Mouse (Mus musculus) testis, postnatal 14 days (tissue): ENCODE data around the gene Ldb3.

ENCODE experiments used
- DNase-seq: peaks from one replicate; pipeline ENCODE4 v3.0.0; 2021; ENCODE audit warnings: low spot score

Gene Ldb3

DNA sequence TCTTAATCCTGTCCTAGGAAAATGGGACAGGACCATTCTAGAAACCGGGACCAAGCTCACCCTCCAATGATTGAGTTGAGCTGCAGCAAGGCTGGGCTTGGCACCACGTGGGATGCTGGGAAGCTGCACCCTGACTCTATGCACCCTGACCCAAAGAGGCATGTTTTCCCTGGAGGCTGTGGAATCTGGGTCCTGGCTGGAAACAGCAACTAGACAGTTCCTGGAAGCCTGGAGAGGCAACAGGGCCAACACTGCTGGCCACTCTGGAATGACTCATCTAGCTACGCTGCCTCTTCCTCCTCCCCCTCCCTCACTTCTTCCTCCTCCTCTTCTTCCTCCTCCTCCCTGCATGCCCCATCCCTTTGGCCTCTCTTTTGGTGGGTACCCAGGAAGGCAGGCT is 34.4 kb downstream of the Ldb3 start:
- no peak for DNase-seq

DNA sequence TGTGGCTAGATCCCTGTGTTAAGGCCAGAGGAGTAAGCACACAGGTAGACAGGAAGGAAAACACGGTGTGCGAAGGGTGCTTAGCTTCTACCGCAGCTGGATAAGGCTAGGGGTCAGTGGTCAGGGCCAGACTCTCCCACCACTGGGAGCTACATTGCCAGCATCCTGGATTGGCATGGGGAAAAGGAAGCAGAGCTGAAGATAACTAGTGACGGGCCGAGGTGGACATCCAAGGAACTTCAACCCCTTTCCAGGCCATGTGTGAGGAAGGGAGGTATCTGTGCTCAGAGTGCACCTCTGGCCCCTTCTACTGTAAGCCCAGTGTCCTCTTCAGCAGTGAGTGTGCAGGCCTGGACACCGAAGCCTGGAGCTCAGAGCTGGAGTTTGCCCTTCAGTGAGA is 35.0 kb downstream of the Ldb3 start:
- DNase-seq, result no peak

DNA sequence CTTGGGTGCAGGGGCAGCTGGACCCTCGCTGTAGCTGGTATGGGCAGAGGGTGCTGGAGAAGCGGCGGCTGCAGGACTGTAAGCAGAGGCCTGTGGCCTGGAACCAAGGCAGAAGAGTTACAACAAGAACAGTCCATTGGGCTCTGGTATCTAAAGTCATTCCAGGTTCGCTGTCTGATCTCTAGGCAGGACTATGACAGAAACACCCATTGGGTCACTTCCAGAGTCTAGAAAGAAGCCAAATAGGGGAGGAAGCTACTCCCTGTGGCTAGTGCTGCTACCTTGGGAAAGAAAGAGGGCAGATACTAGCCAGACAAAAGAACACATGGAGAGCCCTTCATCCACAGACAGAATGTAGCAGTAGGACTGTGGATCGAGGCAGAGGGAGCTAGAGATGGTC is 36.3 kb downstream of the Ldb3 start:
- DNase-seq, result no peak

DNA sequence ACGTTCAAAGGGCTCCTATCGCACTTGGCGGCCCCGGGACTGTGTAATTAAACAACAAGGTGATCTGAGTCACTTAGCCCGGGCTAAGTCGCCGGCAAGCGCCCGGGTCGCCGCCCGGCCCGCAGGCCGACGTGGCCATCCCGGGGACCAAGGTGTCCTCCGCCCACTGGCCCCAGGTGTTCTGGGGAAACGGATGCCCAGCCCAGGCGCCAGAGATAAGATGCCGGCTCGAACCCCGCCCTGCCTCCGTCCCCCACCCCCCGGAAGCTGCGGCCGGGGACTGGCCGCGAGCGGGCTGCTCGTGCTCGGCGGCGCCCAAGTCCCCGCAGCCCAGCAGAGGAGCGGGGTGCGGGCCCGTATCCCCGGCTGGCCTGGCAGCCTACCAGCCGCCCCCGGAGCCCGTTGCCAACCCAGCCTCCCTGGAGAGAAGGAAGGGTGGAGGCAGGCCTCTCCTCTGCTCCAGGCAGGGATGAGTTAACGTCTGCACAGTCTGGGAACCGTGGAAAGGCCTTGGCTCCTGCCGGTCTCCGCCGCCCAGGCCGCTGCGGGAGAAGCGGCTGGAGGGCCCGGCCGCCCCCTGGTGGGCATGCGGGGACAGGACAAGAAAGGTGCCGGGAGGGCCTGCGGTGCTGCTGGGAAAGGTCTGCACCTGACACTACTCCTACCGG is 39.3 kb downstream of the Ldb3 start:
- peak; percentile 83 for DNase-seq

DNA sequence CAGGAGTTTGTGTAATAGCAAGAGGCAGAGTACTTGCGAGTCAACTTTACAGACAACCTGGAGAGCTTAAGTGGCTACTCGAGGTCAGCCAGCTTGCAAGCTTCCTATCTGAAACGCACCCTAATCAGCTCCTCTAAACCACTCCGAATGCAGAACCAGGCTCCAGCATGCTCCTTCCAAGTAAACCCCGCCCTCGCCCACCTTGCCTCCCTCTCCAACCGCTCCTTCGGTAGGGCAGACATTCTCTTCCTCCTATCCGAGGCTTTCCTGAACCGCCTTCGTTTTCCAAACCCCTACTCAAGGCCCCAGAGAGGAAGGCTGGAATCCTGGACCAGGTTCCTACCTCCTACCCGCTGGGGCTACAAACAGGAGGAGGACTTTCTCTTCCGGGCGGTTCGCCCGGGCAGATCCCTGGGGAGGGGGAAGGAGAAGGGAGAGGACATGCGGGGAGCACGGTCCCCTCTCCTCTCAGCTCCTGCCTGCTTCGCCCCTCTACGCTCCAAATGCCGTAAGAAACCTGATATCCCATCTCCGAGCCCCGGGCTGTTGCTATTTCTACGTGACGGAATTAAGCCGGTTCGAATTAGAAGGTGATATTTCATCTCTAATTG is 40.0 kb downstream of the Ldb3 start:
- peak; percentile 66 for DNase-seq

DNA sequence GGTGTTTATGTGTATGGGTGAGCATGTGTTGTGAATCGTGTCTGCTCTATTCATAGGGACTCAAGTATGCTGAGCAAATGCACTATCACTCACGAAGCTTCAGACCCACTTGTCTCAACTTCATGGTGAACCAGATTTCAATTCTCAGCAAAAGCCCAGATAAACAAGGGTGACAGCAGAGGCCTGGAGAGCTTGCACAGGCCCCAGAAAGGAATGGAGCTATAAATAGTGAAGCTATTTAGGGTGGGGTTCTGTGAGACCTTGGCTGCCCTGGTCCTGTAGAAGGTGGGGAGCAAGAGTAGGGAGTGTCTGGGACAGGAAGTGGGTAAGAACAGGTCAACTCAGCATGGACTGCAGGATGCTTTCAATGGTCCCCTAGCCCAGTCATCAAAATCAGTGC is 43.9 kb downstream of the Ldb3 start:
- DNase-seq, result no peak

DNA sequence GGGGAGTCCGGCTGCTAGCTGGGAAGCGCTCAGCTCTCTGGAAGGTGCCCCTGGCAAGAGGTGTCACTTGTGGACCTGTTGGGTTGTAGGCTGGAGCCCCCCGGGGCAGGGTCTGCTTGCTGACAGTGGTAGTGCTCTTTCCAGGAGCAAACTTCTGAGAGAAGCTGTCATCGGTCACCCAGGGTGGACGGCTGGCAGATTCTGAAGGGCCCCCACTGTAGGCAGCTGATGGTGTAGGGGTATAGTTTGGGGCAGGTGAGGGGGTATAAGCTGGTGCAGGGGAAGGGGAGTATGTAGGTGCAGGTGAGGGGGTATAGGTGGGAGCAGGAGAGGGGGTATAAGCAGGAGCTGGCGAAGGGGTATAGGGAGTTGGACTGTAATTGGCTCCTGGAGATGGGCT is 44.5 kb downstream of the Ldb3 start:
- no peak for DNase-seq

DNA sequence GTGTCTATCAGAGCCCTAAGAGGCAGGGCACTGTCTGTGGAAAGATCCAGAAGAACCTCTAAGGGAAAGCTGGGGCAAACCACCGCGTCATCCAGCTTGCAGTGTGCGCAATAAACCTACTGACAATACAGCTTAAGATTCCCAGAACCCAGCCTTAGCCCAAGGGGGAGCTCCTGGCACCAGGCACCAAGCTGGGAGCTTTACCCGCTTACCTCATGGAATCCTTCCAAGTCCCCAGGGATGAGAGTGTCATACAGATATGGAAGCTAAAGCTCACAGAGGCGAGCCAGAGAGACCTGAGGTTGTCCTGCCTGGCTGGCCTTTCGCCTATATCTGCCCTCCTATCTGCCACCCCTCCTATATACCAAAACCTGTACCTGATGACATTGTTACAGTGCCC is 44.9 kb downstream of the Ldb3 start:
- no peak for DNase-seq

DNA sequence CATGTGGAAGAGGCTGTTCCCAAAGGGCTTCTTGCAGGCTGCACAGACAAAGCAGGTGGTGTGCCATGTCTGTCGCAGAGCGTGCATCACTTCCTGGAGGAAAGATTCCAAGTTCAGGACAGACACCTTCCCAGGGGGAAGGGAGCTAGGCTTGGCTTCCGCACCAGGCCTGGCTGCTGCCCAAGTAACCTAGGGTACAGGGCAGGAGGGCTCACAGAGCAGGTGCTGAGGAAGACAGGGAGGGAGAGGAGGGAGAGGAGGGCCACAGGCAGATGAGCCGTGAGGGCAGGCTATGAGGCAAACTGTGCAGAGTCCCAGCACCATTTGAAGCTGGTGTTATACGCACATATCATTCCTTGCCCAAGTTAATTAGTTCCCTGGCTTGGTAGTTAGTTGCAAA is 46.6 kb downstream of the Ldb3 start:
- no peak for DNase-seq

DNA sequence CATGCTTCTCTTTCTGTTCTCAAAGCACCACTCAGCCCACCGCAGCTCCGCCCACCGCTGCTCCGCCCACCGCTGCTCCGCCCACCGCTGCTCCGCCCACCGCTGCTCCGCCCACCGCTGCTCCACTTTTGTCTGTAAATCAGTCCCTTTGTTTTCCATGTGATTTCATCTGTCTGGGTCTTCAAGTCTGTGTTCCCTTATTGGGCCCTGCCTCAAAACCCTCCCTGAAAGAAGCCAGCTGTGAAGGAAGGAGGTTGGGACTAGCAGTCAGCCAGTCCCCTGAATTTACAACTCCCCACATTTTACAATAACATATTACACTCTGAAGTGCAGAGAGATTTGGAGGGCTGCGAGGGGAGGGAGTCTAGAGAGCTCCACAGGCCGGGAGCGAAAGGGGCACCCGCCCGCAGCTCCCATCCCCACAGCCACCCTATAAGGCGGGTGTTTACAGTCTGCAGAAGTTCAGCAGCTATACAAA is 47.8 kb downstream of the Ldb3 start:
- peak; percentile 66 for DNase-seq

DNA sequence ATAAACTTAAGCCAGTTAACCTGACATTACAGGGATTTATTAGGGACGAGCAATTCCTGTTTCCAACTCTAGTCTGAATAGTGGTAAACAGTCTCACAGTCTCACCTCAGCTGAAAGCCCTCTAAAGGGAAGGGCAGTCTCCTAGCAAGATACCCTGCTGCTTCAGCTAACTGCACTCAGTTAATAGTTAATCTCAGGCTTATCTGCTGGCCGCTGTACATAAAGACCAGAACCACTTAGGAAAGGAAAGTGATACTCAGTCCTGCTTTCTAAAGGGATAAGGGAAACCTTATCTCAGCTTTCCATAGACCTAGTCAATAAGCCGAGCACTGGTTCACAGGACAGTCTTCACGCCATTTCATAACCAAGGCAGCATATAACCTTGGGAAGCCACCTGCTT is 52.6 kb downstream of the Ldb3 start:
- DNase-seq, result no peak

DNA sequence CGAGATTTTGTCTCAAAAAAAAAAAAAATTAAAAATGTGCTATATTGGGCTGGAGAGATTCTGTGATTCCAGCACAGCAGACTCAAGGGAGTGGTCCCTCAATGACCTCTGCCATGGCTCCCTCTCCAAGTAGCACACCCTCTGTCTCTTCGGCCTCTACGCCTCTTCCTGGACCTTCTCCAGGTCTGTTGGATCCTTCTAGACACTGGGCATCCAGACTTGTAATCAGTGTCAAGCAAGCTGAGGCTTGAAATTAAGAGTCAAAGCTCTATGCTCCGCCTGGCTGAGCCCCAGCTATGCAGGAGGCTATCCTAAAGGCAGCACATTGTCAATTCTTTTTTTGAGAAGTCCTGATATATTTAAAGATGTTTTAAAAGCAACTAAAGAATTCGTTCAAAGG is 54.9 kb downstream of the Ldb3 start:
- DNase-seq, result no peak

DNA sequence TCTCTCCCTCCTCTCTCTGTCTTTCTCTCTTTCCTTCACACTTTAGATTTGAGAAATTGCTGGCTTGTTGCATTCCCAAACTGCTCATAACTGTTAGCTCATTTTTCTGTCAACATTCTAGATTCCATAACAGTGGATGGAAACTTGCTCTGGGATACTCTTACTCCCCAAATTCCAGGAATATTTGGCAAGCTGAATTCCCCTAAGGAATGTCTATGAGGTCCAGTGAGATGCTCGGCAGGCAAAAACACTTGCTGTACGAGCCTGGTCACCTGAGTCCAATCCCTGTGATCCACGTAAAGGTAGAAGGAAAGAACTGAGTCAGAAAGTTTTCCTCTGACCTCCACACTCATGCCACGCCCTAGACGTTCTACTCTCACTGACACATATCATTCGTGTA is 55.9 kb downstream of the Ldb3 start:
- no peak for DNase-seq

DNA sequence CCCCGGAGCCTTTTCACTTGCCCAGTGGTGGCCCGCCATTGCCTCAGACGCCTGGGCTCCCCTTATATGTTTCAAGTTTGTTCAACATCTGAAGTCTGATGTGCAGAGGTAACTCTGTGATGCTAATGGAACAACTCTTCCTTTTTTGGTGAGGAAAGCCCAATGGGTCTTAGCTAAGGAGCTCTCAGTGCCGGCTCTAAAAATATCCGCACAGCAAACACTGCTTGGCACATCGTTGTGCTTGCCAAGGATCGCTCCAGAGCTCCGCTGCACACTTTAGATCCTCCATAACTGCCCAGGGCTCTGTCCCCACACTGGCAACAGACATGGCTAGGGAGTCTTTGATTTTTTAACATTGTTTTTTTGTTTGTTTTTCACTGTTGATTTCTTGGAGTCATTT is 59.7 kb downstream of the Ldb3 start:
- DNase-seq, result no peak

DNA sequence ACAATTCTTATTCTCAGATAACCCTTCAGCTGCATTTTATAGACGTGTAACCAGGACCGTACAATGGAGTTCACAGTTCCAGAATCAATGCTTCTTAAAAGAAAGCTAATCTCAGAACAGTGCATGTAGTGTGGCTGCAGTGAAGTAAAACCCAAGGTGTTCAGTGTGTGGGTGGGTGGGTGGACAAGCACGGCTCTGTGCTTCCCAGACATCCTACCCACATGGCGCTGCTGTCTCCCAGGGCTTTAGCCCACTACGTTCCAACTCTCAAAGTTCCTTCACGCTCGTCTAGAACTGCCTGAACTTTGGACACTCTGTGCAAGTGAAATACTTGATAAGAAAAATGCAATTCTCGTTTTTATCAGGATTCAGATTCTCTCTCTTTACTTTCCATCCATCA is 65.8 kb downstream of the Ldb3 start, which contains the start of gene 9230112D13Rik:
Gene 9230112D13Rik, minus strand, starts transcription at position 101 of the 400 bp plus-strand sequence.
- DNase-seq, result no peak

DNA sequence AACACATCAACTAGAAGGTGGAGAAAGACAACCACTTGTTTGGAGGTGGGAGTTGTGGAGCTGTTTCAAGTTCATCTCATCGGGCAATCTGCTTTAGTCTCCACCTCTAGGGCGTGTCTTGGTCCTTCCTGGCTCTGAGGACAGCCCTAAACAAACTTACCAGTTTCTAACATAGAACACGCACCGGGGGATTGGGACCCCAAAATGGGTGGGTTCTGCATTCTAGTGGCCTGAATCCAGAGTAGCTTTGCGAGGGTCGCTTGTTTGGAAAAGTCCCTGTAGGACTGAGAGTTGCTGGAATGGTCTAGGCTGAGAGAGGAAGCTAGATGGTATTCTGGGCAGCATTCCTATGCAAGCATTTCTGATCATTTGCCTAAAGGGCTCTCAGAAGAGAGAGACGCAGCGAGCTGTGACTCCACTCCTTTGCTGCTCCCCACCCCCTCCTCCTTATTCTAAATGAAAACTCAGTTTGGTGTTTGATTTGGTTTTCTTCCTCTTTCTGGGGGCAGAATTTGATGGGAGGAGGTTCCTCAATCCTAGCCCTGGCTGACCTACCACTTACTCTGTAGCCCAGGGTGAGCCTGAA is 70.4 kb downstream of the Ldb3 start:
- DNase-seq, result no peak

DNA sequence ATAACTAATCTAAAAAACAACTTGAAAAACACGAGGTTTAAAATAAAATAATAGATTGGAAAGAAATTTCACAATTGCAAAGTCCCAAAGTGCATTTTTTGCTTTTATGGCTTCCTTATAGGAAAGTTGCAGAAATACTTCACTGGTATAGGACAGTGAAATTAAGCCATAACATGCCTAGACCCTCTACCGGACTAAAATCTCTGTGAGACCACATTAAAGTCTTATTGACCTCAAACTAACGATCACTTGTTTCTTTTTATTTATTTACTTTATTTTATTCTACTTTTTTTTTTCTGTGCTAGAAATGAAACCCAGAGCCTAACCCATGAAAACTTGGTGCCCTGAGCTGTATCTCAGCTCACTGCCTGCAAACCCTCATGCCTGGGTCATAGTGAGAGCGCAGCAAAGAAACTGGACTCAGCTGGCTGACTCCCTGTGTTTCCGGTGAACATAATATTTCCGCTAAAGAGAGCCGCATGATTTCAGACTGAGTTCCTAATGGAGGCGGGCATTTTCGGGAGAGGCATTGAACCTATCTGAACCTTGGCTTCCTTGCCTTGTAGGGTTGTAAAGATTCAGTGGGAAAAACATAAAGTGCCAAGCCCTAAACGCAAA is 71.4 kb downstream of the Ldb3 start:
- no peak for DNase-seq

DNA sequence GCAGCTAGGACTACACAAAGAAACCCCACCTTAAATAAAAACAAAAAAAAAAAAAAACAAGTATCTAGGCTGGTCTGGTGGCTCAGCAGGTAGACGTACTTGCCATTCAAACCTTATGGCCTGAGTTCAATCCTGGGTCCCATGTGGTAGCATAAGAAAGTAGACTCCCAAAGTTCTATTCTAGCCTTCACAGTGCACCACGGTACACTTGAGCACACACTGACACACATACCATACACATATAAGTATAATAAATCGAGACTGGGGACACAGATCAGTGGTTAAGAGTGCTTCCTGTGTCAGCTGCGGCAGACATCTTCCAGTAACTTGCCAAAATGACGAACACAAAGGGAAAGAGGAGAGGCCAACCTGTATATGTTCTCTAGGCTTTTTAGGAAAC is 72.6 kb downstream of the Ldb3 start:
- no peak for DNase-seq

DNA sequence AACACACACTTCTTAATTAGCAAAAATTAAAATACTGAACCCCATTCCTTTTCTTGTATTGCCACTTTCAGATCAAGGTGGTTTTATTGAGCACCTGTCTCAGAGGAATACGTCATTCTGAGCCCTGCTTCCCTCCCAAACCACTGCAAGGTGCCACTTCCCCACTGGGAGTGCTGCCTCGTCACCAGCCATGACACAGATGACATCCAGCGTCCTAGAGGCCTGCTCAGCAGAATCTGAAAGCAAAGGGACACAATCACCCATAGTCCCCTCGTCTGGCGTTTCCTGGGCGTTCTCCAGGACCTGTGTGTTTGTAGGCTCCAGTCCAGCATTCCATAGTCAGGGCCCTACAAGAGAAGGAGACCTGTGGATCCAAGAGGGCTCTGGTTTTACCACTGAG is 74.4 kb downstream of the Ldb3 start:
- DNase-seq, result no peak

DNA sequence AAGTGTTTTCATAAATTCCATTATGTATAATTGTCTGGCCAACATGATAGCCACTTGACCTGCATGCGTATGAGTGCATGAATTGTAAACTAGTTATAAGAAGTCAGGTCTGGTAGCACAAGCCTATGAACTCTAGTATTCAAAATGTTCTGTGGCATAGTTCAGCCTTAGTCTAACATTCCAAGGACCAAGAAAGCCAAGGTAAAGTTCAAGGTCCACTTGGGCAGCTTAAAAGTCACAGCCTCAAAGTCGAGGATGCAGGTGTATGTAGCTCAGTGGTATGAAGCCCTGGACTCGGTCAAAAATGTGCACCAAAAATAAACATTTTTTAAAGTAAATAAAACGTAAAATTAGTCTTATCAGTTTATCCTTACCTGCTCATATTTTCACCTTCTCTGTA is 75.9 kb downstream of the Ldb3 start:
- no peak for DNase-seq

DNA sequence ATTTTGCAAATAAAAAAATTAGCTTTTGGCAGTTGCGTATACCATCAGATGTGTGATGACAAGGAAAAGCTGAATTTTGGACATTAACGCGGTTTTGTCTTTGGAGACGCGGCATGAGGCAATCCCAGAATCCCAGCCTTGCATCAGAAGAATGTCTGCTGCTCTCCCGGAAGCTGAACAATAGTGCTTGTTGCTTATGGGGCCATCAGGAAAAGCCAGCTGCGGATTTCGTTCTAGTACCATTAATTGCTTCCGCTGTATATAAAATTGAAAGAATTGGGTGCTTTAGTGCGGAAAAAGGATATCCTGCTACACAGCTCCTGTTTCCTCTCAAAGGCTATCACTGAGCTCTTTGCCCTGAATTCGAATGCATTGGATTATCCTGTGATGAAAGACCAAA is 76.6 kb downstream of the Ldb3 start:
- no peak for DNase-seq

DNA sequence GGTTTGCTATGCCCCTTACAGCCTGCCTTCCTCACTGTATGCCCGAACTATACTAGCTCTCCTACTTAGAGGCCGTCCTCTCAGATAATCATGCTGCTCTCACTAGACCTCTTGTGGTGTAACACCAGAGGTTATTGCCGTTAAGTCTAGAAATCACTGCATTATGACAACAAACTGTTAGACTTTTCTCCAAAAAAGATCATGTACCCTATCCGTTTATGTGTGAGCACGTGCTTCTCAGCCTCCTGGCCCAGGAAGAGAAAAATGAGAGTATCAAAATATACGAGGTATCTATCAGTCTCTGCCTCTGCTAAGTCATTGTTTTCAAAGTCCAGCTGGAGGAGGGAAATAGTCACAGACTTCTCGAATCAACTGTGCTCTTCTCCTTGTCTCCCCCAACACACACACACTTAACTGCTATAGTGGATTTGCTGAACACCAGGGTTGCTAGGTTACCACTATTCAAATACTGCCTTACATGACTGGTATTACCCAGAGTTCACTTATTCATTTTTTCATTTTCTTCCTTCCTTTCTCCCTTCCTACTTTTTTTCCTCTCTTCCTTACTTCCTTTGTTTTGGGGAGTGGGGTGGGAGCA is 79.5 kb downstream of the Ldb3 start:
- no peak for DNase-seq
